Mouse (Mus musculus) kidney, adult 11 months (tissue): ENCODE data around the gene Suv39h2.

Source experiments
- DNase-seq: peaks from one replicate; pipeline ENCODE4 v3.0.0; 2022

Suv39h2 gene

DNA sequence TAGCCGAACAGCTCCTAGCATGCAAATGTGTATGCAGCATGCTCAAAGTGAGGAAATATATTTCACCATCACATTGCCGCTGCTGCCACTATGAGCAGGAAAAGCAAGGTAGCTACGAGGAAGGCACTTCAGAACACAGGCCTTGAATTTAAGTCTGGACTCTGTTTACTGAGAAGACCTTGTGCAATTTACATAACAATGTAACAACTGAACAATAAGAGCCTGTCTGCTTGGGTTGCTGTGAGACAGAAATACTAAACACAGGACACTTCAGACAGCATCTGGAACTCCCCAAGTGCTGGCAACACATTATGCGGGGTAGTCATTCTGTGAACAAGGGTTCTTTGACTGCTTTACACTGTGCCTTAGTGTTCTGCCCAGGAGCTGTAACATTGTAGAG, 54.7 kb downstream of the Suv39h2 start:
- DNase-seq: no peak

DNA sequence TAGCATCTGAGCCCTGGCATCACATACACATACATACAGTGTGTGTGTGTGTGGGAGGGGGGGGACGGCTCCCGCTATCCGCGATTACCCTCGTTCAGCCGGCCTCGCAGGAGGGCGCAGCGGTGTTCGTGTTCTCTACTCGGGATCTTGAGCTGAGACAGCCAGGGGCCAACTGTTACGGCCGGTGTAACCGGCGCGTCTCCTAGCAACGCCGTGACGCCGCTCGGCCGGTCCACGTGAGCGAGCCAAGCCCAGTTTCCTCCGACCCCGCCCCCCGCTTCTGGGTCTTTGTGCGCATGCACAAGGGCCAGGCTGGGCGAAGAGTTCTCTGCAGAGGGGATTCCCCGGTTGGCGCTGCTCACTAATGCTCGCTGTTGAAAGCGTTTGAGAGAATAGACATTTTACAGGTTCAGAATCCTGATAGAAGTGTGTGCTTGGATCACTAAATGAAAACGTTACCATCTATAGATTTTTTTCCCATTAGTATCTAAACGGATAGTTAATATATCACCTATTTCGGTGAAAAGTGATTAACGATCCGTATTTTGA, 55.9 kb downstream of the Suv39h2 start:
- peak; percentile 96 for DNase-seq

GRCm38 (mm10) chr2:3415676-3416075, 59.2 kb downstream of the Suv39h2 start:
- DNase-seq: no peak

DNA sequence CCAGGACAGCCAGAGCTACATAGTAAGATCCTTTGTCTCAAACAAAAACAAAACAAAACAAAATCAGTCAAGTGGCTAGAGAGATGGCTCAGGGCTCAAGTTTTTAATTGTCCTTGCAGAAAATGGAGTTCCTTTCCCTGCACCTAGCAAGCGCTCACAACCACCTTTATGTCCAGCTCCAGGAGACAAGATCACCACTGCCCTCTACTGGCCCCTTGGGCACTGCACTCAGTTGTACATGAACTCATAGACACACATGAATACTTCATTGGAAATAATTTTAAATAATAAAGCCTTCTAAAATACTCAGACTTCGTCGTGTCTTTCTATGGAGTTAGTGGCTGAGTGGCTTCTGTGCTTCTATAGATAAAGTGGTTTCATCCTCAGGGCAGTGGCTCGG, 60.6 kb downstream of the Suv39h2 start:
- peak; percentile 63 for DNase-seq

DNA sequence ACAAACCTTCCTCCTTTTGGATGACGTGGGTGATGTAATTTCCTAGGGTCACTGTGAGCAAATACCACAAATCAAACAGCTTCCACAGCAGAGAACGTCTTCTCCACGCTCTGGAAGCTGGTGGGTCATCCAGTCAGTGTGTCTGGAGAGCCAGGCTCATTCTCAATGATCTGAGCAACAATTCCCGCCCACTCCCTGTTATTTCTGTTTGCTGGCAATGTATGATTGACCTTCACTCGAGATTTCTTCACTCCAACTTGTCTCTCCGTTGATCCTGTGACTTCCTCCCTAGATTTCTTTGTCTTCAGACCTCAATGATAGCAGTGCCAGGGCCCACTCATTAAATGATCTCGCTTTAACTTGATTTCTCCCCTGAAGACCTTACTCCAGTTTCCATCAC, 67.1 kb downstream of the Suv39h2 start:
- no peak for DNase-seq

DNA sequence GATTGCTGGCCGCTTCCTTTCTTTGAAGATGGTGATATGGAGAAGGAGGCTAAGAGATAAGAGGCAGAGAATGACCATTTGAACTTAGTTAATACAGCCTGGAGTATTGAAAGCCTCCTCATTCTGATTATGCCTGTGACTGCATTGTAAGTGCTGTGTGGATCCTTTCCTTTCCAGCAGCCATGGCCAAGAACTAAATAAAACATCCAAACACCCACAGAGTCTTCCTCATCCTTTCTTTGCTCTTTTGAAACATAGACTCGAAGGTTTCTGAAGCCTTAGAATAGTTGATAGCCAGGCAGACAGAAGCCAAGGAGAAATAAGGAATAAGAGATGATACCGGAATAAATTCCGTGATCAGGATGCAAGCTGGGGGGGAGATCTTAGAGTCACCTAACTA, 68.8 kb downstream of the Suv39h2 start:
- DNase-seq: no peak
